Mouse (Mus musculus) bone marrow macrophage, adult 2 months (primary cell): Measurements from ENCODE around the gene Ubtd2.

Experiments
- CTCF ChIP-seq: IDR thresholded peaks from 2 replicates; pipeline ENCODE4 v1.5.1; 2012; ENCODE audit warnings: low read depth, mild to moderate bottlenecking, low read length, moderate library complexity
- POLR2A ChIP-seq: IDR thresholded peaks from 2 replicates; pipeline ENCODE4 v1.6.1; 2012; ENCODE audit warnings: mild to moderate bottlenecking, low read depth, low read length, borderline replicate concordance

DNA sequence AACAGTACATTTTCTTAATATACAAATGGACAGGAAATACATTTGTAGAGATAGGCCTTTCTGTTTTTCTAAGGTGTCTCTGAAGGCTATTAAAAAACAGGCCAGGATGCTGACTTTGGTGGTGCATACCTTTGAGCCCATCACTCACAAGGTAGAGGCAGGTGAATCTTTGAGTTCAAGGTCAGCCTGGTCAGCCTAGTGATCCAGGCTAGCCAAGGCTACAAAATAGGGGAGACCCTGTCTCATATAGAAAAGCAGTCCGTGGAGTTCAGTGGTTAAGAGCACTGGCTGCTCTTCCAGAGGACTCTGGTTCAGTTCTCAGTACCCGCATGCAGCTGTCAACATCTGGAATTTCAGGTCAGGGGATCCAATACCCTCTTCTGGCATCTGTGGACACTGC, 48.5 kb downstream of the Ubtd2 start:
- TF ChIP-seq CTCF (no peak), POLR2A (no peak)
